Mouse (Mus musculus) lung, postnatal 0 days (tissue): ENCODE results near the gene Znrf2.

Source experiments
- CTCF ChIP-seq: IDR thresholded peaks from 2 replicates; pipeline ENCODE4 v1.5.1; 2016; ENCODE audit warnings: antibody characterized with exemption, mild to moderate bottlenecking
- EP300 ChIP-seq: IDR thresholded peaks from 2 replicates; pipeline ENCODE4 v1.6.1; 2016; ENCODE audit warnings: antibody characterized with exemption, mild to moderate bottlenecking, control low read depth

GRCm38 (mm10) chr6:54785098-54785730 is 31.5 kb upstream of the Znrf2 start:
- TF ChIP-seq CTCF (no peak), EP300 (no peak)
